Mouse (Mus musculus): ENCODE measurements around the gene Dnm1l.

- TF ChIP-seq POLR2A (IDR thresholded peaks at IDR 0.05; ENCODE audit: insufficient read depth, low read depth, low read length) (no peak), CTCF (IDR thresholded peaks at IDR 0.05; ENCODE audit: insufficient read depth, low read depth, low read length) (no peak)
Measured at GRCm38 (mm10) chr16:16262436-16262835, 96.3 kb downstream of the Dnm1l start.
